Mouse (Mus musculus) inflammation-experienced regulatory T-cells, adult 6 months (primary cell): Measurements from ENCODE around the gene Magi1. TPM values are rescaled to one million over a fixed set of nuclear protein-coding genes. Genes with fewer than 3 reads are reported as not detected.

Experiments
- ATAC-seq: one replicate; pipeline ENCODE4 v1.8.0; 2017
- polyA plus RNA-seq, 3 experiments: library from polyadenylated mRNA; unstranded; fragments of 100-300 nt; shearing (Covaris generic); gene quantifications; one replicate each; pipeline ENCODE4 v1.2.1; 2017

Gene Magi1
- polyA plus RNA-seq, 3 experiments from 2014 or later = 0.08 to 4.6 TPM; not detected in 1

DNA sequence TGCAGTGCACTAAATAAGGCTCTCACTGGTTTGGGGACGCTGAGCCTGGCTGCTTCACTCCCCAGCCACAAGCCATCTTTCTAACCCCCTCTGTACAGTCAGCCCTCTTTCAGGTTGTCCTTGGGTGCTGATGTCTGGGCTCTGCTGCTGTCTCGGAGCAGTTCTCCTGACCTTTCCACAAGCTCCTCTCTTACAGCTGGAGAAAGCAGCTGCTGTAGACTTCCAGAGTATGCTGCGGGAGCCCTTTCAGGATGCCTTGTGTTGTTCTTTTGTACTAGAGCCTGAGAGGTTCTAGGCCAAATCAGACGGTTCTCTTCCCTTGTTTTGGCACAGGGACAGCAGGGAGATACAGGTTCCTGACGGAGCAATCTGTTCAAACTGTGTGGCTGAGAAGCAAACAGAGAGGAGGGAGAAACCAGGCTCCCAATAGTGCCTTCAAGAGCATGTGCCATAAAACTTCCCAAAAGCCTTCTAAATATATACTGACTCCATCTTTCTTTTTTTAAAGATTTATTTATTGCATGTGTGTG, 478.2 kb downstream of the Magi1 start:
- no peak for ATAC-seq

DNA sequence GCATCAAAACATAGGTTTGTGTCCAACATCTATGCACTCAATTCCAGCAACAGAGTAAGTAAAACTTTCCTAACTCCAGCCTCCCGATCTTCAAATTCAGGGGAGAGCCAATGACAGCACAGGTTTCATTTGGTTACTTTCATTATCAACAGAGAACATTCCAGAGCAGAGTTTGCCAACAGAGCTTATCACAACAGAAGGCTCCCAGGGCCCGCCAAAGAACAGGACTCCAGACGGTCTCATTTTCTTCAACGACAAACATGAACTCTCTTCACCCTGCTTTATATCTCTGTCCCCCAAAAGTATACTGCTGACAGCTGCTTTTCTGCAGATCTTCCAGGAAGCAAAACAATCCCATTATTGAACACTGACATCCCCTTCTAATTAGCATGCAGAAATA, 481.3 kb downstream of the Magi1 start:
- ATAC-seq = no peak

DNA sequence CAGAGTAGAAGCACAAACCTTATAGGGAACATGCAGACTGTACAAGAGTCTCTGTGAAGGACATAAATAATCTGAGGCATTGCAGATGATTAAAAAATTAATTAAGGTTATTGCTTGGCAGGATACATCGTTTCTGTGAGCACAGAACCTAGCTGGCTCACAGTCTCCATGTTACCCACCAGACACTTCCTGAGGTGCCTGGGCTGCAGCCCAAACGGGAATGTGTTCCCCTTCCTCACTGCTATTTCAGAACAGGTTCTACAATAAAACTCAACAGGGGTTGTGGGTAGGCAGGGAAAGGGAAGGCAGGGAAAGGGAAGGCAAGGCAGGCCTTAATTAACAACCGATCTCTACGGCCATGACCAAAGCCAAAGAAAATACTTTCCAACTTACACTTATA, 483.3 kb downstream of the Magi1 start:
- ATAC-seq = no peak

DNA sequence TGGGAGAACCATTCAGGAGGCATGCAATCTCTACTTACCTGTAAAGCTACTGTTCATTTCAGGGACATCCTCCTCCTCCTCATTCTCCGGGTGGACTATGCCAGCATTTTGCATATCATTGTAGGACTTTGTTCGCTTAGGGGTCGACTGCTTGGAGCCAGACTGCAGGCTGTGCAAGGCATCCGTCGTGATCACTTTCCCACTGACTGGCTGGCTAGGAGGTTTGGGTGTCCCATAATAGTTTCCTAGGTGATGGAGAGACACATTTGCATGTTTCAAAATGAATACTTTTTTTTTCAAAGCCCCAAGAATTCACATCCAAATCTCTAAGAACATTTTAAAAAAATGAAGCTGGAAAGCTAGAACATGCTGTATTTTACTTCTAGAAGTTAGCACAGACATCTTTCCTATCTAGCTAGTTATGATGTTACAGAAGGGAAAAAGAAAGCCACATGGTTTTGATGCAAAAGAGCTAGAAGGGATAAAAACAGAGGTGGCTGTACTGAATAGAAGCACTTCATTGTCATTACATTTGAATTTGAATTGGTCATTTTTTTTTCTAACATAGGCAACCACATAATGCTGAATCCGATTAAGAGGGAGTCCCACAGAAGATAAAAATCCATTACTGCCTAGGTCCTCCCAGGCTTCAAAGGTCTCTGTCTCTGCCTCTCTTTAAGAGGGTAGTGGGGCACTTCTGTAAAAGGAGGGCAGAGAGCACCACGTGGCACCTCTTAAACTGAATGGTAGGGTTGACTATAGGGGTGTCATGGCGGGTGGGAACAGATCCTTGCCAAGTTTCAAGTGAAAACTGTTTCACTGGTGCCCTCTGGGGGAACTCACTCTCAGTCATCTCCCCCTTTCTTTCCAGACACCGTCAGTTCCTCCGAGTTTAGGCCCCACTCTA, 491.2 kb downstream of the Magi1 start:
- no peak for ATAC-seq

GRCm38 (mm10) chr6:93789721-93790120, 494.0 kb downstream of the Magi1 start:
- ATAC-seq = no peak

GRCm38 (mm10) chr6:93787042-93787441, 496.7 kb downstream of the Magi1 start:
- no peak for ATAC-seq

- no peak for ATAC-seq
These were observed 497.5 kb downstream of the Magi1 start for GRCm38 (mm10) chr6:93786220-93786619.

DNA sequence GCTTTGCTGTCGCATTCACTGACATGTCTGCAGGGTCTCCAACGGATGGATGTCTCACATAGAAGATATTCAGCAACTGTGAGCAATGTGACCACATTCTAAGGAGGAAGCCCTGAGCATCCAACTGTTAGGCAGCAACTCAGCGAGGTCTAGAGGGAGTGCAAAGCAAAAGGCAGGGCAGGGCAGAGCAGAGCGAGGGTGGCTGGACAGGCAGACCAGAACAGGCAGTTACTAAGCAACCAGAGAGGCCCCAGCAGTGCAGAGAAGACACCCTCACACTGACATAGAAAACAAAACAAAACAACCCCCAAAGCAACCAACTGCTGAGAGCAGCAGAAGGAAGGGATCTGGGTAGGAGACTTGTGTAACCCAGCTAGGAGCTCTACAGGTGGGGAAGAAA, 512.6 kb downstream of the Magi1 start:
- ATAC-seq = no peak

- no peak for ATAC-seq
These were observed 513.3 kb downstream of the Magi1 start for GRCm38 (mm10) chr6:93770283-93771025.

GRCm38 (mm10) chr6:93758114-93758513, 525.6 kb downstream of the Magi1 start:
- no peak for ATAC-seq

- no peak for ATAC-seq
These were observed 526.2 kb downstream of the Magi1 start for GRCm38 (mm10) chr6:93757353-93758087.

DNA sequence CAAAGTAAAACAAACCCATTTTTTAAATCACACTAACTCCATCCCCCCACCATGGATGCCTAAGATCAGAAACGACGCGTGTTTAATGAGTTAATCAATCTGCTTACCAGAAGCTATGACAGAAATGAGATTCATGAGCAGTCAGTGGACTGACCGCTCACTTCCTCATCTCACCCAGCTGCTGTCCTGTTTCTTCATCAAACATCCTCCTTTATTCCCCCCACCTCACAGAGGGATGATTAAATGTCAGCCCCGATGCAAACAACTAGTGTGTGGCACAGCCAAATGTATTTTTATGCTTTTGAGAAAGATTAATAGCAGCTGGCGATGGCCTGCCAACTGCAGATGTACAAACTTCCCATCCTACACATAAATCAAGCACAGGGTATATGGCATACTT, 540.6 kb downstream of the Magi1 start:
- no peak for ATAC-seq

DNA sequence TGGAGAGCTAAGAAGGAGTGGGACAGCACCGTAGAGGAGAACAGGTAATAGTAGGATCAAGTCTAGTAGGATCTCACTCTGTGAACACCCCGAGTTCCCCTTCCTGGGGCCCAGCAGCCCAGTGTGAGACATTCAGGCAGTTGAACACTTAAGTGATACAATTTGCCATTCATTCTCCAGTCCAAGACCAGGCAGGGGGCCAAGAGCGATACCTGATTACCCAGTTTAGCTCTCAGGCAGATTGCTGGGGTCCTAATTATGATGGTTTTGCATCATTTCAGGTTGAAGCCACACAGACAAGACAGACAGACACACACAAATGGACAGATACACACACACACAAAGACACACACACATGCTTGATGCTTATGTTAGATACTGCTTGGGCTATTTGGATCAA, 543.9 kb downstream of the Magi1 start:
- ATAC-seq = no peak

GRCm38 (mm10) chr6:93737083-93737482, 546.6 kb downstream of the Magi1 start:
- no peak for ATAC-seq

- no peak for ATAC-seq
These were observed 547.6 kb downstream of the Magi1 start for GRCm38 (mm10) chr6:93736071-93736470.

DNA sequence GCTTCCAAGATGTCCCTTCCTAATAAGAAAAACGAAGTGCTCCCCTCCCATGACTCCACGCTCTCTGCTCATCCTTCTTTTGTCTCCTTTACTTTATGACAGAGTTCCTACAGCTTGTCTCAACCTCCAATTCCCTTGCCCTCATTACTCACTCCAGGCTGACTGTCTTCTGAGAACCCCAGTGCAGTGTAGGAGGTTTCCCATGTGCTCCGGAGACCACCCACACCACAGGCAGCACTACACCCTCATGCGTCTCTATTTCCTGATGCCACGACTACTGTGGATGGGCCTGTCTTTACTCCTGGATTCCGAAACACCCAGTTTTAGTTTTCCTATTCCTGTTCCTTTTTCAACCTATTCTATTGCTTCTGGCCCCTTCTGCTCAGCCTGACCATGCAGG, 549.9 kb downstream of the Magi1 start:
- ATAC-seq = no peak

GRCm38 (mm10) chr6:93729702-93730101, 554.0 kb downstream of the Magi1 start:
- no peak for ATAC-seq

DNA sequence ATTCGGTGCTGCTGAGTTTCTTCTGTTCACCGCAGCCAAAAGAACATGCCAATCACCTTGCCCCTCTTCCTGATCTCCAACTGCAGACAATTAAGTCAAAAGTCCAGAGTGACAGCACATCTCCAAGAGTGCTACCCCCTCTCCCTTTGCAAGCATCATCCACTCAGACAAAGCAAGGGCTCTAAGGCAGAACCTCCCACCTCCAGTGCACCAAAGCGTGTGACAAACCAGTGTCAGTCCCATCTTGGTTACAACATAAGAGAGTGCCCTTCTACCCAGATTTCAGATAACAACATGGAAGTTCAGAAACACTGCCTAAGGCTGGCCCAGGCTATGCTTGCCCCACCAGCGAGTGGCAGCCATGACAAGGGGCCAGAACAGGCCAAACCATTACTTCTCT, 554.9 kb downstream of the Magi1 start:
- ATAC-seq = no peak

DNA sequence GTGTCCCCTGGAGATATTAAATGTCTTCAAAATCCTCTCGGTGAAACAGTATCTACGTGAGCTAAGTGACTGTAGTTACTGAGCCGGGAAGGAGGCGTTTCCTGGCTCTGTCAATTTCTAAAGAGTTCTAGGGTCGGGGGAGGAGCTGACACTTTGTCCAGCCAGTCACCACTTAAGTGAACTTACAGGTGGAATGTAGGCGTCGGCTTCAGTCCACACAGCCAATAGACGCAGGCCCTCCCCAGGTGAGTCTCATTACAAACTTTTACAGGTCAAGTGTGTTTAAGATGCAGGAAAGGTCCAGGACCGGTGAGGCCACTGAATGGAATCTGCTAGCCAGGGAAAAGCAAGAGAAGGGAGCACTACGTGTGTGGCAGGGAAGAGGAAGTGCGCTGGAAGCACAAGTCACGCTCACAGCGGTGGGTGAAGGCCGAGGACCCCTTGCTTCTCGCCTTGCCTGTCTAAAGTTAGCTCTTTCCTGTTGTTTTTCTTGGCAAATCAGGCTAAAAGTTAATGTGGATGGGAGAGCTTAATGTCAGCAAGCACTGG, 556.0 kb downstream of the Magi1 start:
- no peak for ATAC-seq

GRCm38 (mm10) chr6:93726829-93727455, 556.8 kb downstream of the Magi1 start:
- ATAC-seq = no peak

DNA sequence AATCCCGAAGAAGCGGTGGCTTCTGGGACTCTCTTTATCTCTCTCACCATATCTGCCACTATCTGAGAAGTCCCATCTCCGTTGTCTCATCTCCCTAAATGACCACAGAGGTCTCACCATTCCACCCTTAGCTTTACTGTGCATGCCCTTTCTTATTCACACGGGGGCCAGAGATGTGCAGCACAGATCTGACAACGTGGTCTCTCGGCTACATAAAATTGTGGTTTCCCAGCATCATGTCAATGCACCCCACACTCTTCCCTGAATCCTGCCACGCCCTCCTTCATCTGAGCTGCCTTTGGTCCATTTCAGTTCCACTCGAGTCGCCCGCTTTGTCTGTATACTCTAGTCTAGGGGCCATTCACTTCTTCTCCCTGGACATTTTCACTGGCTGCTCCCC, 557.6 kb downstream of the Magi1 start:
- no peak for ATAC-seq

- no peak for ATAC-seq
These were observed 559.0 kb downstream of the Magi1 start for GRCm38 (mm10) chr6:93724749-93725148.
